Mouse (Mus musculus): ENCODE data around the gene 1700014D04Rik.

GRCm38 (mm10) chr13:59768531-59768930 is 22.0 kb upstream of the 1700014D04Rik start:
- TF ChIP-seq JUND (conservative IDR thresholded peaks at IDR 0.05; ENCODE audit: low read depth, low read length) (no peak), TBP (conservative IDR thresholded peaks at IDR 0.05; ENCODE audit: low read depth, low read length) (no peak), UBTF (IDR thresholded peaks at IDR 0.05; ENCODE audit: low read depth, low read length) (no peak), CTCF (conservative IDR thresholded peaks at IDR 0.05 in 1 of 2, IDR thresholded peaks at IDR 0.05 in 1 of 2; ENCODE audit: low read depth in 2 of 2, low read length in 2 of 2) (no peak), USF2 (conservative IDR thresholded peaks at IDR 0.05; ENCODE audit: low read depth, low read length) (no peak), IRF4 (IDR thresholded peaks at IDR 0.05; ENCODE audit: low read depth, low read length) (no peak)
